Mouse (Mus musculus) kidney, postnatal 36 days (tissue): ENCODE measurements around the gene Duox2.
"Not testable (repeated sequence)": the region's sequence is repeated elsewhere in the genome, so short reads cannot be mapped to it uniquely, and the experiment has no call there.

Experiments
- DNase-seq, 2 experiments: peaks; one replicate each; pipeline ENCODE4 v3.0.0; 2021 to 2022; ENCODE audit warnings: mixed read lengths in 2 of 2

Duox2 gene

DNA sequence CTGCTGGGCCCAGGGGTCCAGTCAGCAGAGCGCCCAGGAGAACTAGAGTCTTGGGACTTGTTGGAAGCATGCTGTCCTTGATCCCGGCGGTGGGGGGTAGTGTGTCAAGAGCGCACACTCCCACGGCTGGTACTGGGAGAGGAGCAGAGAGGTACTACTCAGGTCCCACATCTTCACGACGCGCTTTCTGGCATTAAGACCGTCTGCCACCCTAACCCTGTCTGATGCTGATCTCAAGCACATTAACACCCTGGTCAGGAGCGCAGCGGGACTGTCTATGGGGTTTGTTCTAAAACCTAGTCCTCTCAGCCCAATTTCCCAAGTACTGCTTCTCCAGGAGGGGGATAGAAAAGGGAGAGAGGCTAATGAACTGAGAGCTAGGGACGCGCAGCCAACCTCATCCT, at the start of gene Duox2:
Duox2 (minus strand) TSS at position 354 of the 404 bp plus-strand sequence.
- no peak for DNase-seq

GRCm38 (mm10) chr2:122347257-122347656, 49.0 kb upstream of the Duox2 start:
- DNase-seq, result no peak

DNA sequence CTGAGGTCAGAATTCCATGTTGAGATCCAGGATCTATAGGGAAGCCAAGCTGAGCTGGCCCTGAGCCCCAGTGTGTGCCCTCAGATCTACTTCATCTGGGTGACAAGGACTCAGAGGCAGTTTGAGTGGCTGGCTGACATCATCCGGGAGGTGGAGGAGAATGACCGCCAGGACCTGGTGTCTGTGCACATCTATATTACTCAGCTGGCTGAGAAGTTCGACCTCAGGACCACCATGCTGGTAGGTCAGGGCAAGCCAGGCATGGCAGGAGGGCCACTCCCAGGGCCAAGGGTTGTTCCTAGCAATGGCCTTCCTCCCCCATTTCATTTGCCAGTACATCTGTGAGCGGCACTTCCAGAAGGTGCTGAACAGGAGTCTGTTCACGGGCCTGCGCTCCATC, 47.9 kb upstream of the Duox2 start:
- not testable (repeated sequence) for DNase-seq

DNA sequence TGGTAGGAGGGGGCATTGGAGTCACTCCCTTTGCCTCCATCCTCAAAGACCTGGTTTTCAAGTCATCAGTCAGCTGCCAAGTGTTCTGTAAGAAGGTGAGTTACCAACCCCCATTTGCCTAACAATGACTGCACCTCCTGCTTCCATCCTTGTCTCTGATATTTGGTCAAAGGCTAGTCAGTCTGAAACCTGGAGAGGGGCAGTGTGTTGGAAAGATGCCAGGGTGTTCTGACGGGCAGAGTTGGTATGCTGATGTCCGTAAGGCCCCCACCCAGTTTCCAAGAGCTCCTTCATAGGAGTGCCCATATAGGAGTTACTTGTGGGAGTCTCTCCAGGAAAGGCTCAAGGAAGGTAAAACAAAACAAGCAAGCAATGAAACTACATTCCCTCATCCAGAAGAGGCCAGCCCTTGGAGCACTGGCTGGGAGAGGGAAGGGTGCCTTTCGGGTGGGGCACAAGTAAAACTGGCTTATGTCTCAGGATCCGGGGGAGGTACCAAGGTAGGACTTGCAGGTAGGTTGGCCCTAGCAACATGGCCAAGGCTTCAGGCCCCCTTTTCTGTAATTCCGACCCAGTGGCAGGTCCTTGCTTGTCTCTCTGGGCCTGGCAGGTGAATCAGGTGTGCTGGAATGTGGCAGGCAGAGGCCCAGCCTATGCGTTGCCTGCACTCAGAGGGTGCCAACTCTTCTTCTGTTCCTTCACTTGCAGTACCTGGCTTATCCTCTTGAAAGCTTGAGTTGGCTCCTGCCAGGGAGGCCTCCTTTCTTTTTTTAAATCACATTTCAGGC, 47.1 kb upstream of the Duox2 start:
- DNase-seq, result no peak

DNA sequence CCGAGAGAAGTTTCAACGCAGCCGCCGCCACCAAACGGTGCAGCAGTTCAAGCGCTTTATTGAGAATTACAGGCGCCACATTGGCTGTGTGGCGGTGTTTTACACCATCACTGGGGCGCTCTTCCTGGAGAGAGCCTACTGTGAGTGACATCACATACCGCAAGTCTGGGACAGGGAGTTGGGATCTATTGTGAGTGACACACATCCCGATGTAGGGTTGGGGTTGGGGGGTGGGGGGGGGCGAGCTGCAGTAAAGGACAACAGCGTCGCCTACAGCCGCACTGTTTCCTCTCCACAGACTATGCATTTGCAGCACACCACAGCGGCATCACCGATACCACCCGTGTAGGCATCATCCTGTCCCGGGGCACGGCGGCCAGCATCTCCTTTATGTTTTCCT, 39.0 kb upstream of the Duox2 start:
- no peak for DNase-seq

DNA sequence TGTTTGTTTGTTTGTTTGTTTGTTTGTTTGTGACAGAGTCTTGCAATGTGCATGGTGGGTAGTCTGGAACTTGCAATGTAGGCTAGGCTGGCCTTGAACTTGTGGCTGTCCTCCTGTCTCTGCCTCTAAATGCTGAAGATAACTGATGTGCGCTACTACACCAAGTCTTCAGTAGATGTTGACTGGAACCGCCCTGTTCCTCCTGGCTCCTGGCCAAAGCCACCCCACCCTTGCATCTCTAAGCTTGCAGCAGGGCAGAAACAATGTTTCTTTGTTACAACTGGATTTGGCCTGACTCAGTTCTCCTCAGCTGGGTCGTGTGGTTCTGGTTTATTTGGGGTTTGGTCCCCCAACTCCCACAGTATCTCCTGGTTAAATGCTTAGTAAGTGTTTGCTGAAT, 35.9 kb upstream of the Duox2 start:
- DNase-seq, result peak in 1 of 2 experiments; percentile 13

GRCm38 (mm10) chr2:122332222-122332621, 34.0 kb upstream of the Duox2 start:
- DNase-seq, result no peak

- not testable (repeated sequence) for DNase-seq
Observed at GRCm38 (mm10) chr2:122330317-122330716, 32.1 kb upstream of the Duox2 start.

- no peak for DNase-seq
Observed at GRCm38 (mm10) chr2:122327986-122328385, 29.7 kb upstream of the Duox2 start.

GRCm38 (mm10) chr2:122325361-122325760, 27.1 kb upstream of the Duox2 start:
- DNase-seq, result no peak

DNA sequence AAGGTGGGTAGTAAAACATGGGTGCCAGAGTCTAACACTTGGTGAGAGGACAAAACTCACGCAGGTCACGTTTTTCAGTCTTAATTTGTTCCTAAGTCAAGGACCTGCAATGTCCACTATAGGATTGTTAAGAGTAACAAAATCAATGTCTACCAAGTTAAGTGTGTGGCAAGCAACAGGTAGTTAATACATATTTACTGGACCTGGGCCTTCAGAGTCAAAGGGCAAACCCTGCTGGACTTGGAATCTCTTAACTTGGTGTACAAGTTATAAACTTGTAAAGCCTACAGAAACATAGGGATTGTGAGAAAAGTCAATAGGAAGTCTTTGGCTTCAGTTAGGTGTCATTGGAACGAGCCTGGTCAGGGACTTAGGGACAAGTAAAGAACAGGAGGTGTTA, 26.3 kb upstream of the Duox2 start:
- peak in 1 of 2 experiments; percentile 10 for DNase-seq

GRCm38 (mm10) chr2:122323960-122324359, 25.7 kb upstream of the Duox2 start:
- DNase-seq, result peak; percentile 41 to 44

DNA sequence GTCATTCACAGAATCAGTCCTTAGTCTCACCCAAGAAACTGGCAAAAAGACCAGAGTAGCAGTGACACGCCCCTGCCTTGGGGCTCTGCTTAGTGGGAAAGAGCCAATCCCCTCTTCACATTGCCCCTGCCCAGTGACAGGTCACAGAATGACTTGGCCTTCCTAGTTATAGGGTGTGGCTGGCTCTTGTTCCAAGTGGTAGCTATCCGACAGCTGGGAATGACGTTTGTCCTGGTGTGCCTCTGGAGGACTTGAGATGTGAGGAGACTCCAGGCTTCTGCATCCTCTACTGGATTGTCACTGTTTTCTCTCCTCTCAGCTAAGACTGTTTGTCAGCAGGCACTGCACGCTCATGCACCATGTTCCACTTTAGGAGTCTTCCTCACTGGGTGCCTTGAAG, 19.1 kb upstream of the Duox2 start:
- DNase-seq, result no peak

GRCm38 (mm10) chr2:122315372-122315771, 17.1 kb upstream of the Duox2 start, which contains the start of gene Duox1:
Duox1 (plus strand) TSS chr2:122315672.
- no peak for DNase-seq

DNA sequence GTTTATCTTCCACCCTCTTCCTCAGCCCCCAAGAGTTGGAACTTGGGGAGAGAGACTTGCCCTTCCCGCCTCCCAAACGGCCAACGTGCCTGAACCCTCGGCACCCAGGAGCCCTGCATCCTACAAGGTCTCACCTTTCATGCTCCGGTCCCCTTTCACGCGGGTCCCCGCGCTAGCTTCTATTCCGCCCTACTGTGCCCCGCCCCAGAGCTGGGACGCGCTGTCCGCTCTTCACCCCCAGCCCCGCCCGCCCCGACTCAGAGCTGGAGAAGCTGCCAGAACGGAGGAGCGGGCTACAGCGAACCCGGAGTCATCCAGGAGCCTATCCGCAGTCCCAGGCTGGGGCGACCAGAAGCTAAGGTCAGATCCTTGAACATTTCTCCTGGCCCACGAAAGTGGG, 15.3 kb upstream of the Duox2 start, which contains the start of gene Duoxa1:
Duoxa1 (minus strand) TSS at position 195 of the 400 bp plus-strand sequence.
- no peak for DNase-seq

- DNase-seq, result peak; percentile 42 to 85
Observed at GRCm38 (mm10) chr2:122312722-122313417, 14.6 kb upstream of the Duox2 start.

- no peak for DNase-seq
Observed at GRCm38 (mm10) chr2:122311561-122311960, 13.3 kb upstream of the Duox2 start.

GRCm38 (mm10) chr2:122309647-122310046, 11.4 kb upstream of the Duox2 start:
- DNase-seq, result no peak

DNA sequence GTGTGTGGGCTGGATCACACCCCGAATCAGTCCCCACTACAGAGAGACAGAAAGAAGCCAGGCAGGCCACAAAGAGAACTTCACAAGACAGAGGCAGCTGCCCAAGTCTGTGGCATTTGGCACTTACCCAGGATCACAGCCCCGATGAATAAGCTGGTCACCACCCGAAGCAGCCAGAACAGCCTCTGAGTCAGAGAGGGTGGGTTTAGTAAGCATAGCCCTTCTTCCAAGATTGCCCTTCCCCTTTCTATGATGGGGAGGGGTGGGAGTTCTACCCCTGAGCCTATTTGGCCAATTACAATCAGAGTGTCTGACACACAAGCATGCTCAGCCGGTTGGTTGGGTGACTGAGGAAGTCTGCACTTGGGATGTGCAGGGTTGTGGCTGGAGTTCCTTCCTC, 7.9 kb upstream of the Duox2 start:
- no peak for DNase-seq

DNA sequence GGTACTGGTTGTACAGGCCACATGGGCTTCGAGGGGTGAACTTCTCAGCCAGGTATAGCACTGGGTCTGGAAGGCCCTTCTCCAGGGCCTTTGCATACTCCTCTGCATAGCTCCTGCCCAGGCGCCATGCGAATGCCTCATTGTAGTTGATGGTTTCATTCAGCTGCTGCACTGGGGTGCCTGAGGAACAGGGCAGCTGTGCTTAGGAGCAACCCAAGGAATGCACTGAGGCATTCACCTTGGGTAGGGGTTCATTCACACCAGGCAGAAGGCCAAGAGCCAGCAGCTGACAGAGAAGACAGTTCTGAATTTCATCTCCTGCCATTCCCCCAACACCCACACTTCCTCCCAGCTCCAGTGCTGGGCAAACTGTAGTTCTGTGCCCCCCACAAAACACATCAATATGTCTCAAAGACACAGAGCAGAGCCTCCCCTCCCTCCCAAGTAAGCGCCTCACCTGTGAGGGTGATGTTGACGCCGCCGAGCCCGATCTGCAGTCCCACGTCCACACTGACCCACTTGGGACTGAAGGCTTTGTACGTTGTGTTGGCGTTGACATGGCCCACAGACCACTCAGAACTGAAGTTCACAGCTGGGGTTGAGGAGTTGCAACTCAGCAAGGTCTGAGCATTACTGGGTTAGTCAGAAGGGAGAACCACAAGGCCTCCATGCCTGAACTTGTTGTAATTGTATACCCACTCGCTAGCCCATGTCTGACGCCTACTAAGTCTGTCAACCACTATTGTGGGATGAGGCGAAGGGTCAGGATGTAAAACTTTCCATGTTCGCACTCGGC, 7.0 kb upstream of the Duox2 start:
- DNase-seq, result no peak

DNA sequence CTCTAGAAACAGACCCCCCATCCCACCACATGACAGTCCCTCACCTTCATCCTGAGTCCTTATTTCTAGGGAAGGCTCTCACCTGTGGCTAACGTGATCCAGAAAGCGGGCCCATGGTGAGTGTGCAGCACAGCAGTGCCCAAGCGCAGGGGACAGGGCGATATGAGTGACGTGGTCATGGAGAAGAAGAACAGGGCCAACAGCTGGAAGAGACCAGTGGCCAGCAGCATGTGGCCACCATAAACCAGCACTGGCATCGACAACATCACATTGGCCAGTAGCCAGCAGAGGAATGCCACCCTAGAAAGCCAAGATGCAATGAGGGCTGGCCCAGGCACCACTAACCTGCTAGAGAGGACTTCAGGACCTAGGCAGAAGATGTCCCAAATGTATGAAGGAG, 6.3 kb upstream of the Duox2 start:
- no peak for DNase-seq

DNA sequence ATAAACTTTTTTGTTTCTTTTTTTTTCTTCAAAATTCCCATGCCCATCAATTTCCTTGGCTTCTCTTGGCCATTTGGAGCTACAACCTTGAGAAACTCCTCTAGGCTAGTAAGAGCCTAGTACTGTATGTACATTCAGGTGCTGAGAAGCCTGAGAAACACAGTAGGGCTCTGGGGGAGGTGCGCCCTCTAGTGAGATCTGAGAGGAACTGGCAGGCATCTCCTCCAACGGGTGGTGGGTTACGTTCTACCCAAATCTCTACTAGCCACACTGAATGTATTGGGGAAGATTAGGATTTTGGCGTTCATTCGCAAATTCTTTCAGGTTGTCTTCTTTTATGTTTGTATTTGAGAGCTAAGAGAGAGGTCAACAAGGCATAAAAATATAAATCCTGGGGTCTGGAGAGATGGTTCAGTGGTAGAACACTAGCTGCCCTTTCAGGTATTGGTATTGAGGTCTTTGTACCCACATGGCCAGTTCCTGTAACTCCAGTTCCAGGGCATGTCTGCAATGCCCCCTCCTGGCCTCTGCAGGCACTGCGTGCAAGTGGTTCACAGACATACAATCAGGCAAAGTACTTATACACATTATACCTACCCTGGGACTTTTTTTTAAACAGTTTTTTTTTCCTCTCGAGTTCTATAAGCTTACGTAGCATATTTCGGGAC, 4.5 kb upstream of the Duox2 start:
- peak; percentile 73 to 84 for DNase-seq
